Mouse (Mus musculus): ENCODE data around the gene Trim47. TPM values are rescaled to one million over a fixed set of nuclear protein-coding genes. Genes with fewer than 3 reads are reported as not detected.

The Trim47 gene
- polyA plus RNA-seq, 1 experiment: 21.5 TPM

DNA sequence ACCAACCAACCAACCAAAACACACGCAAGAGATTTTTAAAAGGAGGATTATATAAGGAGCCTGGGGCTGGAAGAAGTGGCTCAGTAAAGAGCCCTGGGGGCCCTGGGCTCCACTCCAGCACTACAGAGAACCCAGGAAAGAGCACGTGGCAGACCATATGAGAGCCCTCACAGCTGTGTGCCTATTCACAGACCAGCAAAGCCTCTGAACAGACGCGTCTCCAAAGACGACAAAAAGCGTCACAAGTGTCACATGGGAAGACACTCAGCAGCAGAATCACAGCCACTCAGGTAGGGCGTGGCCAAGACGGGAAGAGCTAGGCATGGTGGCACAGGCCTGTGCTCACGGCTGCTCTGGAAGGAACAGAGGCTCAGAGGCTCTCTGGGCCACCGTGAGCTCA, 35.1 kb upstream of the Trim47 start:
- Histone ChIP-seq H3K27ac (ENCODE audit: insufficient read depth, low read length) (no peak overlapping the region), H3K4me1 (ENCODE audit: control insufficient read depth, insufficient read depth, low read length) (peaks cover 4% of the 10 kb centered on the region), H3K4me3 (ENCODE audit: insufficient read depth, low read length) (no peak overlapping the region)
- no peak for TF ChIP-seq POLR2A (IDR thresholded peaks at IDR 0.05; ENCODE audit: low read depth, low read length)
- no peak for TF ChIP-seq CTCF (IDR thresholded peaks at IDR 0.05; ENCODE audit: borderline replicate concordance, insufficient read depth, low read length)

- TF ChIP-seq CTCF (IDR thresholded peaks at IDR 0.05; ENCODE audit: borderline replicate concordance, insufficient read depth, low read length) (no peak), POLR2A (IDR thresholded peaks at IDR 0.05; ENCODE audit: low read depth, low read length) (no peak)
- Histone ChIP-seq H3K27ac (ENCODE audit: insufficient read depth, low read length) (no peak overlapping the region), H3K4me3 (ENCODE audit: insufficient read depth, low read length) (no peak overlapping the region), H3K4me1 (ENCODE audit: control insufficient read depth, insufficient read depth, low read length) (no peaks in the 10 kb centered on the region)
Observed at GRCm38 (mm10) chr11:116161312-116161711, 34.3 kb upstream of the Trim47 start.

- no peak overlapping the region for H3K27ac ChIP-seq (ENCODE audit: insufficient read depth, low read length)
- no peak overlapping the region for H3K4me3 ChIP-seq (ENCODE audit: insufficient read depth, low read length)
- TF ChIP-seq CTCF (IDR thresholded peaks at IDR 0.05; ENCODE audit: borderline replicate concordance, insufficient read depth, low read length) (no peak), POLR2A (IDR thresholded peaks at IDR 0.05; ENCODE audit: low read depth, low read length) (no peak)
- H3K4me1 ChIP-seq (ENCODE audit: control insufficient read depth, insufficient read depth, low read length): no peaks in the 10 kb centered on the region
Observed at GRCm38 (mm10) chr11:116150960-116151359, 23.9 kb upstream of the Trim47 start.

- H3K27ac ChIP-seq (ENCODE audit: insufficient read depth, low read length): no peak overlapping the region
- no peak overlapping the region for H3K4me3 ChIP-seq (ENCODE audit: insufficient read depth, low read length)
- H3K4me1 ChIP-seq (ENCODE audit: control insufficient read depth, insufficient read depth, low read length): no peaks in the 10 kb centered on the region
- no peak for TF ChIP-seq POLR2A (IDR thresholded peaks at IDR 0.05; ENCODE audit: low read depth, low read length)
- no peak for TF ChIP-seq CTCF (IDR thresholded peaks at IDR 0.05; ENCODE audit: borderline replicate concordance, insufficient read depth, low read length)
Observed at GRCm38 (mm10) chr11:116149341-116149740, 22.3 kb upstream of the Trim47 start.

GRCm38 (mm10) chr11:116148761-116149221, 21.8 kb upstream of the Trim47 start:
- H3K4me1 ChIP-seq (ENCODE audit: control insufficient read depth, insufficient read depth, low read length): no peaks in the 10 kb centered on the region
- H3K4me3 ChIP-seq (ENCODE audit: insufficient read depth, low read length): no peak overlapping the region
- TF ChIP-seq POLR2A (IDR thresholded peaks at IDR 0.05; ENCODE audit: low read depth, low read length): no peak
- TF ChIP-seq CTCF (IDR thresholded peaks at IDR 0.05; ENCODE audit: borderline replicate concordance, insufficient read depth, low read length): no peak
- H3K27ac ChIP-seq (ENCODE audit: insufficient read depth, low read length): no peak overlapping the region

DNA sequence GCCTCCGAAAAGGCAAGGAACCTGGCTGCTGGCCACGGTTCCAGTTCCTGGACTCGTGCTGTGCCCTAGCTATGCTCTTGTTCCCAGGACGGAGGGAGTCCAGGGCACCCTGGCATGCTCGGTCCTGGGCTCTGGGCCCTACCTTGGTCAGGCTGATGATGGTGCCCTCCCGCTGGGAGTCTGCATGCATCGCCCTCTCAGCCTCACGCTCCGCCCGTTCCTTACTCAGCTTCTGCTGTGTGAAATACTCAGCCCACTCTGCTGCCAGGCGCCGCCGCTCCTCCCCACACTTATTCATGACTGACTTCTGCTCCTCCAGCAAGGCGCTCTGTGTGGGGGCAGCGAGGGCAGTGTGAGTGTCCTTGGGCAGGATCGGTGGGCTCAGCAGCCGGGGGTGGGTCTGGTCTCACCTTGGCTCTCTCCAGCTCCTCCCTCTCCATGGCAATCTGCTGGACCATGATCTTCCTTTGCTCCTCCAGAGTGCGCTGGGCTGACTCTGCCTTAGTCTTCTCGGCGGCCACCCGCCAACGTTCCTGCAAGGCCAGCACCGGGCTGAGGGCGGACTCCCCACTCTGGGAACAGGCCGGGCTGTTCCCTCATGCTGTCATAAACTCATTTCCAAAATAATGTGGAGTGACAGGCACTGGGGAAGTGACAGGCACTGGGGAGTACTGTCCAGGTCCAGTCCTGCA, 19.4 kb upstream of the Trim47 start:
- H3K4me1 ChIP-seq (ENCODE audit: control insufficient read depth, insufficient read depth, low read length): peaks cover 9% of the 10 kb centered on the region
- TF ChIP-seq POLR2A (IDR thresholded peaks at IDR 0.05; ENCODE audit: low read depth, low read length): no peak
- no peak for TF ChIP-seq CTCF (IDR thresholded peaks at IDR 0.05; ENCODE audit: borderline replicate concordance, insufficient read depth, low read length)
- H3K4me3 ChIP-seq (ENCODE audit: insufficient read depth, low read length): no peak overlapping the region
- H3K27ac ChIP-seq (ENCODE audit: insufficient read depth, low read length): 0 out of 2 replicates have a peak overlapping the region, but pooled peaks have one; percentile 12

- TF ChIP-seq POLR2A (IDR thresholded peaks at IDR 0.05; ENCODE audit: low read depth, low read length): no peak
- no peak for TF ChIP-seq CTCF (IDR thresholded peaks at IDR 0.05; ENCODE audit: borderline replicate concordance, insufficient read depth, low read length)
- peaks cover 9% of the 10 kb centered on the region for H3K4me1 ChIP-seq (ENCODE audit: control insufficient read depth, insufficient read depth, low read length)
- no peak overlapping the region for H3K4me3 ChIP-seq (ENCODE audit: insufficient read depth, low read length)
- H3K27ac ChIP-seq (ENCODE audit: insufficient read depth, low read length): no peak overlapping the region
Observed at GRCm38 (mm10) chr11:116145481-116146293, 18.7 kb upstream of the Trim47 start.

GRCm38 (mm10) chr11:116143468-116143867, 16.5 kb upstream of the Trim47 start:
- Histone ChIP-seq H3K27ac (ENCODE audit: insufficient read depth, low read length) (no peak overlapping the region; the same call in 1 of the 2 replicates), H3K4me3 (ENCODE audit: insufficient read depth, low read length) (no peak overlapping the region), H3K4me1 (ENCODE audit: control insufficient read depth, insufficient read depth, low read length) (peaks cover 9% of the 10 kb centered on the region)
- TF ChIP-seq CTCF (IDR thresholded peaks at IDR 0.05; ENCODE audit: borderline replicate concordance, insufficient read depth, low read length) (no peak), POLR2A (IDR thresholded peaks at IDR 0.05; ENCODE audit: low read depth, low read length) (no peak)

DNA sequence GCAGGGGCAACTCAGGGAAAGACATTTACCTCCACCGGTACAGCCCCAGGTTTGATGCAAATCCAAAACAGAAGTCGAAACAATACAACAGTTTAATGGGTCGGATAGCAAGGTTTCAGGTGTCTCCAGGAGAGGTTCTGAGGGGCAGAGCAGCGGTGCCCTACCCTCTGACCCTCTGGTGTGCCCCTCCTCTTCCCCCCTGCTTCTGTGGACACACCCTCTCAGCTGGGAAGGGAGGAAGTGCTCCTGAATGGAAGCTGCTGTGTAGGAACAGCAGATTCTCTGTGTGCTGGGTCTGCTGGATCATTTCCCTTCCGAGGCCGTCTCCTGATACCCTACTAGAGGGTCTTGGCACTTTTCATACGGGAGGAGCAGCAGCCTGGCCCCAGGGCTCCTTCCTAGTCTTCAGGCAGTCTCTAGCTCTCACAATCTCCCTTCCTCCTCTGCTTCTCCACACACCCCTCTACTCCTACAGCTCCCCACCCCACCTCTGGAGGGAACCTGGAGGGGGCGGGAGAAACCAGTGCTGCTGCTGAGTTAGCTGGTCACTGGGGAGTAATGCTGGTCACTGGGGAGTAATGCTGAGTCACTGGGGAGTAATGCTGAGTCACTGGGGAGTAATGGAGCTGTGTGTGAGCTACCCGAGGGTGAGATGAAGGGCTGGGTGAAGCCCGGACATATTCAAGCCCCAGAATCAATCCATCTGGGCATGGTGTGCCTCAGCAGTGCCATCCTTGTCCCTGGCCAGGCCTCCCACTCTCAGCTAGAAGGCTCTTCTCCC, 15.4 kb upstream of the Trim47 start:
- no peak for TF ChIP-seq POLR2A (IDR thresholded peaks at IDR 0.05; ENCODE audit: low read depth, low read length)
- no peak for TF ChIP-seq CTCF (IDR thresholded peaks at IDR 0.05; ENCODE audit: borderline replicate concordance, insufficient read depth, low read length)
- H3K4me1 ChIP-seq (ENCODE audit: control insufficient read depth, insufficient read depth, low read length): peaks cover 9% of the 10 kb centered on the region
- H3K27ac ChIP-seq (ENCODE audit: insufficient read depth, low read length): peak overlapping the region; percentile 69; the same call in 1 of the 2 replicates
- no peak overlapping the region for H3K4me3 ChIP-seq (ENCODE audit: insufficient read depth, low read length)

Measured in embryonic fibroblast, embryonic 13.5 days (primary cell).